Mouse (Mus musculus) forebrain, postnatal 0 days (tissue): ENCODE data around the gene Lag3. TPM values are rescaled to one million over a fixed set of nuclear protein-coding genes. Genes with fewer than 3 reads are reported as not detected.

Experiments
- ATAC-seq: fragments of 200-750 bp; cut with Nextera tagmentation; 2 replicates; pipeline ENCODE4 v1.8.0; 2017; ENCODE audit warnings: mild to moderate bottlenecking, moderate library complexity
- DNase-seq: peaks from one replicate; pipeline ENCODE4 v3.0.0-alpha.2; 2015
- H3K27ac ChIP-seq: fragments of 300-500 bp; sonication (generic); 2 replicates; pipeline ENCODE4 v1.5.1; 2014; ENCODE audit warnings: low read depth, mild to moderate bottlenecking, antibody characterized with exemption, low read length, moderate library complexity, mixed read lengths
- H3K27me3 ChIP-seq: fragments of 300-500 bp; sonication (generic); 2 replicates; pipeline ENCODE4 v1.6.1; 2014; ENCODE audit warnings: mild to moderate bottlenecking, low read length, mixed read lengths; ENCODE audit not compliant: insufficient read depth
- H3K36me3 ChIP-seq: fragments of 300-500 bp; sonication (generic); 2 replicates; pipeline ENCODE4 v1.6.1; 2014; ENCODE audit warnings: mild to moderate bottlenecking, moderate library complexity; ENCODE audit not compliant: insufficient read depth
- H3K4me1 ChIP-seq: fragments of 300-500 bp; sonication (generic); 2 replicates; pipeline ENCODE4 v1.6.1; 2014; ENCODE audit warnings: antibody characterized with exemption; ENCODE audit not compliant: insufficient read depth
- H3K4me2 ChIP-seq: fragments of 300-500 bp; sonication (generic); 2 replicates; pipeline ENCODE4 v1.6.1; 2014; ENCODE audit warnings: low read depth, mild to moderate bottlenecking, moderate library complexity
- H3K4me3 ChIP-seq: fragments of 300-500 bp; sonication (generic); 2 replicates; pipeline ENCODE4 v1.5.1; 2014; ENCODE audit warnings: low read depth, low read length, mixed read lengths
- H3K9ac ChIP-seq: fragments of 300-500 bp; sonication (generic); 2 replicates; pipeline ENCODE4 v1.6.1; 2014; ENCODE audit warnings: mild to moderate bottlenecking
- H3K9me3 ChIP-seq: fragments of 300-500 bp; sonication (generic); 2 replicates; pipeline ENCODE4 v1.6.1; 2016; ENCODE audit warnings: low read length
- CTCF ChIP-seq: sonication (generic); IDR thresholded peaks from 2 replicates; pipeline ENCODE4 v1.5.1; 2016; ENCODE audit warnings: antibody characterized with exemption, control low read depth, low read depth
- WGBS: fragments of 180-500 bp; shearing (Covaris S2); extraction: QIAGEN DNeasy Blood & Tissue Kit; methylation state at CpG from one replicate; pipeline ENCODE4 v1.1.7; 2014; 5-methylcytosine and 5-hydroxymethylcytosine counted together
- polyA plus RNA-seq: library from polyadenylated mRNA; unstranded; fragments of >200 nt; fragmentation: Nextera tagmentation; extraction: Ambion mirVana; gene quantifications from 2 replicates; pipeline ENCODE4 v1.2.1, GENCODE M21; 2015
- total RNA-seq: library from RNA; depleted of rRNA; stranded (reverse); fragments of >200 nt; gene quantifications from 2 replicates; pipeline ENCODE4 v1.2.3, GENCODE M21; 2014

The Lag3 gene
- total and polyA plus RNA-seq, 2 experiments from 2014 or later, result 1.9 to 3.9 TPM

GRCm38 (mm10) chr6:124916695-124917517, 5.4 kb upstream of the Lag3 start:
- Histone ChIP-seq H3K27me3 (no peaks in the 10 kb centered on the region), H3K4me3 (peak overlapping the region; percentile 100), H3K27ac (peak overlapping the region; percentile 100), H3K9me3 (no peaks in the 10 kb centered on the region), H3K4me1 (peaks cover 15% of the 10 kb centered on the region; the same call in 1 of the 2 replicates), H3K36me3 (peaks cover 23% of the 10 kb centered on the region), H3K4me2 (peak overlapping the region; percentile 96), H3K9ac (peak overlapping the region; percentile 100)
- WGBS, result 1% methylated on average over 47 of the region's 67 CpGs
- ATAC-seq, result peak; percentile 65
- DNase-seq, result peak; percentile 91
- TF ChIP-seq CTCF, result peak; percentile 69

- H3K4me3 ChIP-seq, result peak overlapping the region; percentile 100
- H3K9ac ChIP-seq, result peak overlapping the region; percentile 100
- DNase-seq (peak; percentile 67), ATAC-seq (no peak)
- H3K36me3 ChIP-seq, result peaks cover 23% of the 10 kb centered on the region
- peaks cover 14% of the 10 kb centered on the region; the same call in 1 of the 2 replicates for H3K4me1 ChIP-seq
- WGBS, result under 1% methylated on average over 12 of the region's 12 CpGs
- H3K4me2 ChIP-seq, result peak overlapping the region; percentile 96
- no peaks in the 10 kb centered on the region for H3K27me3 ChIP-seq
- H3K9me3 ChIP-seq, result no peaks in the 10 kb centered on the region
- peak overlapping the region; percentile 100 for H3K27ac ChIP-seq
- TF ChIP-seq CTCF, result peak; percentile 0; the same call in 1 of the 2 replicates
Measured at GRCm38 (mm10) chr6:124915942-124916694, 4.6 kb upstream of the Lag3 start.

GRCm38 (mm10) chr6:124915160-124915941, 3.8 kb upstream of the Lag3 start:
- Histone ChIP-seq H3K9me3 (no peaks in the 10 kb centered on the region), H3K27ac (peak overlapping the region; percentile 100), H3K9ac (peak overlapping the region; percentile 100), H3K36me3 (peaks cover 23% of the 10 kb centered on the region), H3K27me3 (no peaks in the 10 kb centered on the region), H3K4me1 (peaks cover 6% of the 10 kb centered on the region; the same call in 1 of the 2 replicates), H3K4me3 (peak overlapping the region; percentile 100), H3K4me2 (peak overlapping the region; percentile 96)
- TF ChIP-seq CTCF, result no peak
- DNase-seq (no peak), ATAC-seq (no peak)
- 3% methylated on average over 22 of the region's 22 CpGs for WGBS

DNA sequence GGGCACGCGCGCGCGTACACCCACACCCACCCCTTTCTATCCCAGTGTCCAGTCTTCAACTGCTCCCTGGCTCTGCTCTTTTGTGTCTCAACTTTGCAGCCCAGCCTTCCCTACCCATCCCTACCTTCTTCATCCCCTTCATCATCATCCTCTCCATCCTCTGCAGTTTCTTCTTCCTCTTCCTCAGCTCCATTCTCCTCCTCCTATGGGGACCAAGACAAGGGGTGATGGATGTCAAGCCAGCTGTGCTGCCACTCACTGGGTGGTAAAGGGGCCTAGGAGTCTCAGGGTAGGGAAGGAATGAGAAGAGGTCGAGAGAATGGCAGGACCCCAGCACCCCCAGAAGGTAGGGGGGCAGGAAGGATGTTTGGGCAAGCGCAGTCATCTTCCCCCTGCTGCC, 3.0 kb upstream of the Lag3 start:
- Histone ChIP-seq H3K27me3 (no peaks in the 10 kb centered on the region), H3K36me3 (peaks cover 23% of the 10 kb centered on the region), H3K4me2 (peak overlapping the region; percentile 96), H3K27ac (0 out of 2 replicates have a peak overlapping the region, but pooled peaks have one; percentile 2), H3K9ac (peak overlapping the region; percentile 100; the same call in 1 of the 2 replicates), H3K4me1 (no peaks in the 10 kb centered on the region), H3K4me3 (peak overlapping the region; percentile 100), H3K9me3 (no peaks in the 10 kb centered on the region)
- DNase-seq, result no peak
- ATAC-seq, result no peak
- no peak for TF ChIP-seq CTCF
- WGBS, result 73% methylated on average over 7 of the region's 7 CpGs

DNA sequence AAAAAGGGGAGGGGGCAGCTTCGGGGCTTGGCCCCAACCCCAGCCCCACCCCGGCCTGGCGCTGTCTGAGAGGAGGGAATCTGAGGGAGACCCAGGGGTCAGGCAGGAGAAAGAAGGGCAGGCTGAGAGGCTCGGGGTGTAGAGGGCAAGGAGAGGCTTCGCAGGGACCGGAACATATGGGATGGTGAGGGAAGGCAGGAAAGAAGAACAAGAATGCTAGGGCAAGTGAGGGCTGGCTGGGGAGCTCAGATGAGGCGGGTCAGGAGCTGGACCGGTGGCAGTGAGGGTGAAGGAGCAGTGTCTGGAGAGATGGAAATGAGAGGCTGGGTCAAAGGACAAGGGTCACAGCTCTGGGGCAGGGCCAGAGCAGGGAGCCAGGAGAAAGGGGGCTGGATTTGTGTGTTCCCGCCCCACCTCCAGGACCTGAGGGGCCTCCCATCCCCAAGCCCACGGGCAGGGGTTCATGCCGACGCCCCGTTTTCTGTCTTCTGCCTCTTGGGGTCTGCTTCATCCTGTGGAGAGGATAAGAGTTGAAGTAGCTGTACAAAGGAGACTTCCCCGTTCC, 2.3 kb upstream of the Lag3 start:
- H3K4me3 ChIP-seq, result no peak overlapping the region
- H3K27ac ChIP-seq, result no peak overlapping the region
- no peaks in the 10 kb centered on the region for H3K27me3 ChIP-seq
- ATAC-seq (no peak), DNase-seq (no peak)
- H3K4me2 ChIP-seq, result no peak overlapping the region; the same call in 1 of the 2 replicates
- 73% methylated on average over 14 of the region's 14 CpGs for WGBS
- H3K36me3 ChIP-seq, result peaks cover 23% of the 10 kb centered on the region
- no peaks in the 10 kb centered on the region for H3K9me3 ChIP-seq
- no peaks in the 10 kb centered on the region for H3K4me1 ChIP-seq
- no peak overlapping the region for H3K9ac ChIP-seq
- no peak for TF ChIP-seq CTCF

- DNase-seq, result no peak
- Histone ChIP-seq H3K36me3 (peaks cover 23% of the 10 kb centered on the region), H3K4me2 (no peak overlapping the region), H3K27me3 (no peaks in the 10 kb centered on the region), H3K27ac (no peak overlapping the region), H3K9ac (no peak overlapping the region), H3K4me3 (no peak overlapping the region), H3K4me1 (no peaks in the 10 kb centered on the region), H3K9me3 (no peaks in the 10 kb centered on the region)
- 58% methylated on average over 6 of the region's 6 CpGs for WGBS
- TF ChIP-seq CTCF, result no peak
- ATAC-seq, result no peak
Measured at GRCm38 (mm10) chr6:124913214-124913613, 1.7 kb upstream of the Lag3 start.
